Mouse (Mus musculus) ES-E14 (cell line): ENCODE results near the gene Dlgap5. TPM values are rescaled to one million over a fixed set of nuclear protein-coding genes. Genes with fewer than 3 reads are reported as not detected.

Source experiments
- DNase-seq: peaks from one replicate; pipeline ENCODE4 v3.0.0-alpha.2; 2013; ENCODE audit warnings: low read depth, low spot score
- H3K27ac ChIP-seq: 2 replicates; pipeline ENCODE4 v1.5.1; 2012; ENCODE audit warnings: low read depth, mild to moderate bottlenecking, low read length, moderate library complexity, mixed read lengths; ENCODE audit not compliant: poor library complexity, insufficient read depth, severe bottlenecking
- H3K36me3 ChIP-seq: 2 replicates; pipeline ENCODE4 v1.6.1; 2012; ENCODE audit warnings: mild to moderate bottlenecking, low read length, moderate library complexity, mixed read lengths; ENCODE audit not compliant: control insufficient read depth, poor library complexity, insufficient read depth, severe bottlenecking
- H3K4me1 ChIP-seq, 2 experiments: fragments of 150-350 bp in 1 of 2; sonication (generic) in 1 of 2; 2 replicates each; pipeline ENCODE4 v1.6.1; 2012; ENCODE audit warnings: low read length in 2 of 2, mild to moderate bottlenecking in 1 of 2, mixed read lengths in 1 of 2; ENCODE audit not compliant: control insufficient read depth in 2 of 2, insufficient read depth in 2 of 2, poor library complexity in 1 of 2
- H3K4me3 ChIP-seq, 2 experiments: fragments of 150-350 bp in 1 of 2; sonication (generic) in 1 of 2; 2 replicates each; pipeline ENCODE4 v1.5.1; 2012; ENCODE audit warnings: low read length in 2 of 2, low read depth in 1 of 2, mild to moderate bottlenecking in 1 of 2, mixed read lengths in 1 of 2; ENCODE audit not compliant: insufficient read depth in 1 of 2, poor library complexity in 1 of 2, severe bottlenecking in 1 of 2
- H3K9ac ChIP-seq: 2 replicates; pipeline ENCODE4 v1.6.1; 2012; ENCODE audit warnings: low read depth, mild to moderate bottlenecking, low read length, mixed read lengths; ENCODE audit not compliant: poor library complexity, insufficient read depth, severe bottlenecking
- H3K9me3 ChIP-seq: fragments of 150-350 bp; sonication (generic); 2 replicates; pipeline ENCODE4 v1.6.1; 2012; ENCODE audit warnings: low read depth, mild to moderate bottlenecking, low read length; ENCODE audit not compliant: control insufficient read depth, insufficient read depth
- CHD2 ChIP-seq: IDR thresholded peaks from 2 replicates; pipeline ENCODE4 v1.6.1; 2014; ENCODE audit warnings: mild to moderate bottlenecking, low read depth, low read length, inconsistent platforms
- HCFC1 ChIP-seq: IDR thresholded peaks from 2 replicates; pipeline ENCODE4 v1.6.1; 2012; ENCODE audit warnings: low read length, inconsistent platforms, borderline replicate concordance; ENCODE audit not compliant: insufficient read depth
- MAFK ChIP-seq: IDR thresholded peaks from 2 replicates; pipeline ENCODE4 v1.6.1; 2014; ENCODE audit warnings: mild to moderate bottlenecking, low read depth, low read length, inconsistent platforms; ENCODE audit not compliant: insufficient read depth
- ZC3H11A ChIP-seq: IDR thresholded peaks from 2 replicates; pipeline ENCODE4 v1.6.1; 2012; ENCODE audit warnings: low read depth, mild to moderate bottlenecking, inconsistent platforms, low read length, borderline replicate concordance
- ZNF384 ChIP-seq: IDR thresholded peaks from 2 replicates; pipeline ENCODE4 v1.6.1; 2012; ENCODE audit warnings: low read depth, low read length, inconsistent platforms
- in situ Hi-C, 2 experiments: fragments of 600-800 bp; cut with MboI; formaldehyde crosslinking; loops; one replicate each; pipeline ENCODE4 v1.15.1; 2025; ENCODE audit warnings: low sequenced_read_pairs in 2 of 2, inconsistent platforms in 1 of 2; ENCODE audit not compliant: unreplicated experiment in 2 of 2
- total RNA-seq: library from RNA; depleted of rRNA; stranded (reverse); fragments of 300-350 nt; gene quantifications from 2 replicates; pipeline ENCODE4 v1.2.3, GENCODE M21; 2012

The Dlgap5 gene
- total RNA-seq, 1 experiment: 46.8 TPM

DNA sequence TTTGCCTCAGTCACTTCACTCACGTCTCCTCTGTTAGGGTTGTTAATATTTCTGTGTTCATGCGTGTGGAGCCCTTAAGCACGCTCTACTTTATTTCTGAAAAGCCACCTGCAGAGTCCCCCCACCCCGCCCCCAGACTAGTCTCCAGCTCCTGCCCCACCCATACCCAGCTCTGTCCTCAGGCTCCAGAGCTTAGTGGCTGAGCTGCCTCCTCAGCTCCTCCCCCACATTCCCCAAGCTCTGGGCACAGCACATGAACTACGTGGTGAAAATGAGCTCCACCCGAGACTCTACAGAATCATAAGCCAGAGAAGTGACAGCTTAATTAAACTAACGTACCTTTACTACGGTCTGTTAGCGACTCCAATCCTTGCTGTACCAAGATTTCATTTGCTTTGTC is 12.2 kb downstream of the Dlgap5 start:
- no peak overlapping the region for H3K9ac ChIP-seq
- no peak for TF ChIP-seq ZC3H11A
- in situ Hi-C loops: no loop called here
- peaks cover 2 to 3% of the 10 kb centered on the region in 2 experiments; a peak in 1 of 4 replicates for H3K4me1 ChIP-seq
- H3K9me3 ChIP-seq: no peaks in the 10 kb centered on the region
- no peak overlapping the region for H3K4me3 ChIP-seq
- H3K36me3 ChIP-seq: peaks cover 50% of the 10 kb centered on the region
- no peak overlapping the region for H3K27ac ChIP-seq
- no peak for DNase-seq

DNA sequence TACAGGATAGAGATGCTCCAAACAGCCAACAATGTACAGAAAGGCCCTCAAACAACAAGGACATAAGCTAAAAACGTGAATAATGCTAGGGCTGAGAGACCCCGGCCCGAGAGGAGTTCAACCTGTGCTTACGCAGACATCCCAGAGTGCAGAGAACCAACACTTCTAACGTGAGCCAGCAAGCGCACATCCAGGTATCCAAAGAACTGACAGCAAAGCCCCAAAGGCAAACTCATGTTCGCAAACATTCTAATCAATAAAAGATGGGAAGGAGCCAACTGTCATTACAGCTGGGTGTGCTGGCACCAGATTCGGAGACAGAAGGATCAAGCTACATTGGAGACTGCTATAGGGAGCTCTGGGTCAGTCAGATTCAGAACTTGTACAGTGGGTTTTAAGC is 15.5 kb downstream of the Dlgap5 start:
- in situ Hi-C loops: no loop called here

GRCm38 (mm10) chr14:47396165-47396652 is 22.0 kb downstream of the Dlgap5 start:
- no peak for DNase-seq
- no peak overlapping the region for H3K9ac ChIP-seq
- H3K9me3 ChIP-seq: no peaks in the 10 kb centered on the region
- no peak overlapping the region for H3K4me3 ChIP-seq
- H3K4me1 ChIP-seq: no peaks in the 10 kb centered on the region
- TF ChIP-seq ZNF384 (0 out of 2 replicates have a peak, but pooled peaks have one; percentile 0), ZC3H11A (peak; percentile 44; the same call in 1 of the 2 replicates), MAFK (no peak)
- H3K27ac ChIP-seq: no peak overlapping the region
- in situ Hi-C loops: loop anchor here in 1 of 2 experiments (10.0 kb wide), 1 partner anchor 61 kb away; no protein-coding TSS in a partner anchor
- H3K36me3 ChIP-seq: peaks cover 60% of the 10 kb centered on the region

More for the DNA sequence above, 15.5 kb downstream of the Dlgap5 start:
- no peak for DNase-seq
- Histone ChIP-seq H3K36me3 (peaks cover 47% of the 10 kb centered on the region), H3K4me1 (peaks cover 2 to 3% of the 10 kb centered on the region in 2 experiments; a peak in 1 of 4 replicates), H3K27ac (no peak overlapping the region), H3K9me3 (no peaks in the 10 kb centered on the region), H3K9ac (no peak overlapping the region), H3K4me3 (no peak overlapping the region)
- TF ChIP-seq HCFC1: no peak
- TF ChIP-seq CHD2: no peak
- TF ChIP-seq ZNF384: no peak
- TF ChIP-seq ZC3H11A: no peak
- TF ChIP-seq MAFK: no peak

- in situ Hi-C loops: loop anchor here in 1 of 2 experiments (10.0 kb wide), 1 partner anchor 61 kb away; no protein-coding TSS in a partner anchor
Observed at GRCm38 (mm10) chr14:47395462-47396026, 22.7 kb downstream of the Dlgap5 start.

GRCm38 (mm10) chr14:47395007-47395406 is 23.2 kb downstream of the Dlgap5 start:
- no peak for TF ChIP-seq ZC3H11A
- no peak for TF ChIP-seq MAFK
- no peak for TF ChIP-seq HCFC1
- TF ChIP-seq CHD2: no peak
- TF ChIP-seq ZNF384: no peak

More at GRCm38 (mm10) chr14:47395462-47396026, 22.7 kb downstream of the Dlgap5 start:
- Histone ChIP-seq H3K4me1 (no peaks in the 10 kb centered on the region), H3K27ac (no peak overlapping the region), H3K4me3 (no peak overlapping the region), H3K9ac (no peak overlapping the region; the same call in 1 of the 2 replicates), H3K9me3 (no peaks in the 10 kb centered on the region), H3K36me3 (peaks cover 58% of the 10 kb centered on the region)
- DNase-seq: no peak
- TF ChIP-seq ZNF384: no peak
- TF ChIP-seq MAFK: no peak
- TF ChIP-seq ZC3H11A: no peak
- TF ChIP-seq HCFC1: no peak
- no peak for TF ChIP-seq CHD2

More at GRCm38 (mm10) chr14:47395007-47395406, 23.2 kb downstream of the Dlgap5 start:
- no peak for DNase-seq
- peaks cover 59% of the 10 kb centered on the region for H3K36me3 ChIP-seq
- no peaks in the 10 kb centered on the region for H3K4me1 ChIP-seq
- in situ Hi-C loops: loop anchor here in 1 of 2 experiments (10.0 kb wide), 1 partner anchor 60 kb away; no protein-coding TSS in a partner anchor
- H3K27ac ChIP-seq: no peak overlapping the region
- H3K4me3 ChIP-seq: no peak overlapping the region
- no peaks in the 10 kb centered on the region for H3K9me3 ChIP-seq
- H3K9ac ChIP-seq: no peak overlapping the region
